Mouse (Mus musculus): Measurements from ENCODE around the gene Smarca4. TPM values are rescaled to one million over a fixed set of nuclear protein-coding genes. Genes with fewer than 3 reads are reported as not detected.

The Smarca4 gene
- total and polyA plus RNA-seq, 2 experiments from 2014 or later = 22.2 to 55.9 TPM

- no peaks in the 10 kb centered on the region for H3K27me3 ChIP-seq (ENCODE audit: control insufficient read depth, insufficient read depth, low read length)
- peaks cover 14% of the 10 kb centered on the region for H3K4me1 ChIP-seq (ENCODE audit: control insufficient read depth, insufficient read depth)
- WGBS = 7% methylated on average over 10 of the region's 10 CpGs
- no peak for ATAC-seq (ENCODE audit: insufficient read depth, low read depth)
- peak overlapping the region; percentile 87 for H3K9ac ChIP-seq (replicated peaks; ENCODE audit: low read depth, low read length)
- H3K36me3 ChIP-seq (replicated peaks; ENCODE audit: control insufficient read depth, insufficient read depth, low read length) = no peaks in the 10 kb centered on the region
- H3K4me3 ChIP-seq (ENCODE audit: low read depth, low read length) = peak overlapping the region; percentile 74
- H3K4me2 ChIP-seq (ENCODE audit: low read depth, low read length) = peak overlapping the region; percentile 70
- TF ChIP-seq EP300 (IDR thresholded peaks at IDR 0.05; ENCODE audit: low read depth) (no peak), CTCF (IDR thresholded peaks at IDR 0.05; ENCODE audit: low read depth) (no peak)
- DNase-seq (ENCODE audit: low spot score) = peak; percentile 10
- peak overlapping the region; percentile 93 for H3K27ac ChIP-seq (ENCODE audit: low read depth)
- H3K9me3 ChIP-seq (replicated peaks; ENCODE audit: control insufficient read depth, low read length) = no peaks in the 10 kb centered on the region
These were observed 1.1 kb downstream of the Smarca4 start for GRCm38 (mm10) chr9:21617066-21617465.

GRCm38 (mm10) chr9:21620229-21620628 lies 4.3 kb downstream of the Smarca4 start:
- 80% methylated on average over 4 of the region's 4 CpGs for WGBS
- H3K27me3 ChIP-seq (ENCODE audit: control insufficient read depth, insufficient read depth, low read length) = no peaks in the 10 kb centered on the region
- TF ChIP-seq EP300 (IDR thresholded peaks at IDR 0.05; ENCODE audit: low read depth) (no peak), CTCF (IDR thresholded peaks at IDR 0.05; ENCODE audit: low read depth) (no peak)
- no peaks in the 10 kb centered on the region for H3K36me3 ChIP-seq (replicated peaks; ENCODE audit: control insufficient read depth, insufficient read depth, low read length)
- H3K4me3 ChIP-seq (ENCODE audit: low read depth, low read length) = no peak overlapping the region
- peaks cover 14% of the 10 kb centered on the region for H3K4me1 ChIP-seq (ENCODE audit: control insufficient read depth, insufficient read depth)
- ATAC-seq (ENCODE audit: insufficient read depth, low read depth) (no peak), DNase-seq (ENCODE audit: low spot score) (no peak)
- H3K4me2 ChIP-seq (ENCODE audit: low read depth, low read length) = no peak overlapping the region
- no peak overlapping the region for H3K9ac ChIP-seq (replicated peaks; ENCODE audit: low read depth, low read length)
- H3K9me3 ChIP-seq (replicated peaks; ENCODE audit: control insufficient read depth, low read length) = no peaks in the 10 kb centered on the region
- H3K27ac ChIP-seq (ENCODE audit: low read depth) = no peak overlapping the region

DNA sequence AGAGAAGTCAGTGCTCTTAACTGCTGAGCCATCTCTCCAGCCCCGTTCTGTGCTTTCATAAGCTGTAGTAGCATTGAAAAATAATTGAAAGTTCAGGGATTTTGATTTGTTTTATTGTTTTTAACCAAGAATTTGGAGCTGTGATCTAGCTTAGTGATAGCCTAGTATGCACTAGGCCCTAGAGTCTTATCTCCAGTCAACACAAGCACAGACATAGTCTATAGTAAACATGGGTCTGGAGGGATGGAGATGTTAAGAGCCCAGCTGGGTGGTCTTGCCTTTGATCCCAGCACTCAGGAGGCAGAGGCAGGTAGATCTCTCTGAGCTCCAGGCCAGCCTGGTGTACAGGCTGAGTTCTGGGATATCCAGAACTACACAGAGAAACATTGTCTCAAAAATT lies 6.7 kb downstream of the Smarca4 start:
- DNase-seq (ENCODE audit: low spot score) (no peak), ATAC-seq (ENCODE audit: insufficient read depth, low read depth) (no peak)
- 100% methylated on average over 1 of the region's 1 CpGs for WGBS
- H3K4me3 ChIP-seq (ENCODE audit: low read depth, low read length) = no peak overlapping the region
- H3K27ac ChIP-seq (ENCODE audit: low read depth) = no peak overlapping the region
- H3K9ac ChIP-seq (replicated peaks; ENCODE audit: low read depth, low read length) = no peak overlapping the region
- H3K27me3 ChIP-seq (ENCODE audit: control insufficient read depth, insufficient read depth, low read length) = no peaks in the 10 kb centered on the region
- no peaks in the 10 kb centered on the region for H3K36me3 ChIP-seq (replicated peaks; ENCODE audit: control insufficient read depth, insufficient read depth, low read length)
- TF ChIP-seq CTCF (IDR thresholded peaks at IDR 0.05; ENCODE audit: low read depth) (no peak), EP300 (IDR thresholded peaks at IDR 0.05; ENCODE audit: low read depth) (no peak)
- no peaks in the 10 kb centered on the region for H3K9me3 ChIP-seq (replicated peaks; ENCODE audit: control insufficient read depth, low read length)
- peaks cover 7% of the 10 kb centered on the region for H3K4me1 ChIP-seq (ENCODE audit: control insufficient read depth, insufficient read depth)
- H3K4me2 ChIP-seq (ENCODE audit: low read depth, low read length) = no peak overlapping the region

DNA sequence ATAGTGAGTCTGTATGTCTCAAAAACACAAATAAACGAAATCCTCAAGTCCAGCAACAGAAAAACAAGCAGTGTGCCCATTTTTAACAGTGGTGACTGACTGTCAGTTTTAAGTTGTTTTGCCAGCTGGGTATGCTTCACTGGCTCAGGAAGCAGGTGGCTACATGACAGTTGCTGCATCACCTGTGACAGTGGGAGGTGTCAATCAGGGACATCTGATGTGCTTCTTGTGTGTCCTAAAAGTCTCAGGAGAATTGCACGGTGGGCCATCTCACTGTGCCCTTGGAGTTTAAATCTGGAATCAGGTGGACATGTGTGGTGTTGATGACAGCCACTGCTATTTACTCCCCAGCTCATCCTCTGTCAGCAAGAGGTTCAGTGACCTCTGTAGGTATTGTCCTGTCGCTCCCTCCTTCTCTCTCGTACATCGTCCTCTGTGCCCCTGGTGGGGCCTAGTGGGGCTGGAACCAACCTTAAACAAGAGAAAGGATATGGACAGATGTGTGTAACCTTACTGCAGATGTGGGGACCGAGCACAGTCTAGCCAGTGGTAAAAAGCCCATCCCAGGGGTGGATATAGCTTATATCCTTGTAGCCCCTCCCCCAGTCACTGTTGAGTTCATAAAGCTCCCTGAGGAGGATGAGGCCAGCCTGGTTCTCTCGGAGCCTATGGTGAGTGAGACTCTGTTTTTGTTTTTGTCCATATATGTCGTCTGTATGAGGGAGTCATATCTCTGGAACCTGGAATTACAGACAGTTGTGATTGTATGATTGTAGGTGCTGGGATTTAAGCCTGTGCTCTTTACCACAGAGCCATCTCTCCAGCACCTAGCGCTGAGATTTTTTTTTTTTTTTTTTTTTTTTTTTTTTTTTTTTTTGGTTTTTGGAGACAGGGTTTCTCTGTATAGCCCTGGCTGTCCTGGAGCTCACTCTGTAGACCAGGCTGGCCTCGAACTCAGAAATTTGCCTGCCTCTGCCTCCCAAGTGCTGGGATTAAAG lies 9.7 kb downstream of the Smarca4 start:
- Histone ChIP-seq H3K4me1 (ENCODE audit: control insufficient read depth, insufficient read depth) (no peaks in the 10 kb centered on the region), H3K27me3 (ENCODE audit: control insufficient read depth, insufficient read depth, low read length) (no peaks in the 10 kb centered on the region), H3K36me3 (replicated peaks; ENCODE audit: control insufficient read depth, insufficient read depth, low read length) (no peaks in the 10 kb centered on the region), H3K4me2 (ENCODE audit: low read depth, low read length) (no peak overlapping the region), H3K4me3 (ENCODE audit: low read depth, low read length) (no peak overlapping the region), H3K27ac (ENCODE audit: low read depth) (peak overlapping the region; percentile 51; the same call in 1 of the 2 replicates), H3K9me3 (replicated peaks; ENCODE audit: control insufficient read depth, low read length) (no peaks in the 10 kb centered on the region), H3K9ac (replicated peaks; ENCODE audit: low read depth, low read length) (0 out of 2 replicates have a peak overlapping the region, but pooled peaks have one; percentile 20)
- no peak for ATAC-seq (ENCODE audit: insufficient read depth, low read depth)
- no peak for DNase-seq (ENCODE audit: low spot score)
- TF ChIP-seq CTCF (IDR thresholded peaks at IDR 0.05; ENCODE audit: low read depth) (no peak), EP300 (IDR thresholded peaks at IDR 0.05; ENCODE audit: low read depth) (no peak)
- 80% methylated on average over 10 of the region's 10 CpGs for WGBS

GRCm38 (mm10) chr9:21626571-21626970 lies 10.6 kb downstream of the Smarca4 start:
- DNase-seq (ENCODE audit: low spot score) (no peak), ATAC-seq (ENCODE audit: insufficient read depth, low read depth) (no peak)
- H3K9me3 ChIP-seq (replicated peaks; ENCODE audit: control insufficient read depth, low read length) = no peaks in the 10 kb centered on the region
- no peaks in the 10 kb centered on the region for H3K4me1 ChIP-seq (ENCODE audit: control insufficient read depth, insufficient read depth)
- no peak overlapping the region for H3K4me2 ChIP-seq (ENCODE audit: low read depth, low read length)
- no peaks in the 10 kb centered on the region for H3K36me3 ChIP-seq (replicated peaks; ENCODE audit: control insufficient read depth, insufficient read depth, low read length)
- no peak overlapping the region for H3K27ac ChIP-seq (ENCODE audit: low read depth)
- no peak overlapping the region for H3K9ac ChIP-seq (replicated peaks; ENCODE audit: low read depth, low read length)
- no peak overlapping the region for H3K4me3 ChIP-seq (ENCODE audit: low read depth, low read length)
- TF ChIP-seq CTCF (IDR thresholded peaks at IDR 0.05; ENCODE audit: low read depth) (peak; percentile 41), EP300 (IDR thresholded peaks at IDR 0.05; ENCODE audit: low read depth) (no peak)
- no peaks in the 10 kb centered on the region for H3K27me3 ChIP-seq (ENCODE audit: control insufficient read depth, insufficient read depth, low read length)
